Mouse (Mus musculus) liver, postnatal 0 days (tissue): ENCODE results near the gene Zfp618.

ENCODE experiments used
- CTCF ChIP-seq: sonication (generic); IDR thresholded peaks from 2 replicates; pipeline ENCODE4 v1.5.1; 2016; ENCODE audit warnings: antibody characterized with exemption, low read depth
- EP300 ChIP-seq: IDR thresholded peaks from 2 replicates; pipeline ENCODE4 v1.6.1; 2016; ENCODE audit warnings: antibody characterized with exemption, low read depth, mild to moderate bottlenecking

DNA sequence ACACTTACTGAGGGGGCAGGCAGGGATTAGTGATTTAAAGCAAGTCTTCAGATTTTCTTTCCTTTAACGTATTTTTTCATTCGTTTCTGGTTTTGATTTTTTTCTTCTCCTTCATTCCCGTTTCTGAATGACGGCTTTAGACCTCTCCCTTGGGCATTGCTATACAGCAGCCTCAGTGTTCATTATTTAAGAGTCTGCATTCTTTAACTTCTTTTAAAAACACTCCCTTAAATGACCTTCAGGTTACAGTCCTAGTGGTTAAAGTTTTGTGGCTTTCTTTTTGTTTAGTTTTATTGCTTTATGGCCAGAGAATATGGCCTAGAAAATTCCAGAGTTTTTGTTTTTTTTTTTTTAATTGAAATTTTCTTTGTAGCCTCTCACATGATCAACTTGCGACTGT is 64.8 kb downstream of the Zfp618 start:
- TF ChIP-seq EP300 (no peak), CTCF (no peak)
